Mouse (Mus musculus) CD8-positive naive resting alpha-beta T cell, adult 2 months (primary cell): ENCODE data around the gene Mpp2.

Experiments used
- DNase-seq, 2 experiments: peaks; one replicate each; pipeline ENCODE4 v3.0.0; 2022; ENCODE audit warnings: low read depth in 2 of 2, low spot score in 2 of 2

Mpp2 gene

GRCm38 (mm10) chr11:102015472-102015871 lies 72.8 kb downstream of the Mpp2 start:
- no peak for DNase-seq

DNA sequence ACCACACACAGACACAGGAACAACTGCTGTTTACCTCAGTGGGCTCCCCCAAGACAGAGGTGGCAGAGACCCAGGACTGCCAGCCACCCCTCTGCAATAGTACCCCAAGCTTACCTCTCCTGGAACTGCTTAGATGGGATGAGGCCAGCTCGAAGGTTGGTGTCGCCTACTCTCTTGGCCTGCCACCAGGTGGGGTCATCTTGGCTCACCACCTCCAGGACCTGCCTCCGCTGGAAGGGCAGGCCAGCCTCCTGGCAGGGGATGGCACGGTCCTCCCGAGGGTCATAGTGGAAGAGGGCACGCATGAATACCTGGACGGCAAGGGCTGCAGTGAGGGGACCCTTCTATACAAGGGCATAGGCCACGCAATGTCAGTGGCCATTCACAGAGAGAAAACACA lies 75.1 kb downstream of the Mpp2 start:
- no peak for DNase-seq

GRCm38 (mm10) chr11:102011510-102011909 lies 76.8 kb downstream of the Mpp2 start:
- no peak for DNase-seq

DNA sequence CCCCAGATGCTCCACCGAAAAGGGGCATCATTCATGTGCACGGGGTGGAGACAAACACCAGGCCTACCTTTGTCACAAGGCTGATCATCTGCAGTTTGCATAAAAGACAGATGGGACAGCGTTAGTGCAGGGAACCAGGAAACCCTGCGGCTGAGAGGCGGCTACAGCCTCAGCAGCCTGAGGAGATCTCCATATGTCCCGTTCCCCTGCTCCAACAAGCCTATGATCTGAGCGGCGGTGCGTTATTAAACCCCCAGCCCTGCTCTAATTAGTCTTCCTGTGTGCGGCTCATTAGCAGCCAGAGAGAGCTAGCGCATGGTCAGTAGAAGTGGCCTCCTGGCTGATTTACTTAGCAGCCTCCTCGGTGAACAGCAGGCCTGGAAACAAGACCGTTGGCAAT lies 78.2 kb downstream of the Mpp2 start:
- no peak for DNase-seq

GRCm38 (mm10) chr11:102008954-102009637 lies 79.2 kb downstream of the Mpp2 start:
- no peak for DNase-seq

- no peak for DNase-seq
Measured at GRCm38 (mm10) chr11:102008372-102008771, 79.9 kb downstream of the Mpp2 start.
